Mouse (Mus musculus) forebrain, embryonic 11.5 days (tissue): ENCODE data around the gene Wnt9b. TPM values are rescaled to one million over a fixed set of nuclear protein-coding genes. Genes with fewer than 3 reads are reported as not detected.

Source experiments
- ATAC-seq: fragments of 200-750 bp; cut with Nextera tagmentation; replicated peaks from 2 replicates; pipeline ENCODE4 v1.8.0; 2017; ENCODE audit warnings: moderate TSS enrichment; ENCODE audit not compliant: low FRiP score
- DNase-seq: peaks from one replicate; pipeline ENCODE4 v3.0.0-alpha.2; 2017; ENCODE audit warnings: low spot score
- H3K27ac ChIP-seq: fragments of 300-500 bp; sonication (generic); 2 replicates; pipeline ENCODE4 v1.5.1; 2014; ENCODE audit warnings: low read depth, low read length
- H3K27me3 ChIP-seq: fragments of 300-500 bp; sonication (generic); 2 replicates; pipeline ENCODE4 v1.6.1; 2014; ENCODE audit warnings: mild to moderate bottlenecking, low read length, mixed read lengths; ENCODE audit not compliant: control insufficient read depth, insufficient read depth
- H3K36me3 ChIP-seq: fragments of 300-500 bp; sonication (generic); 2 replicates; pipeline ENCODE4 v1.6.1; 2014; ENCODE audit warnings: mild to moderate bottlenecking, low read length, moderate library complexity, mixed read lengths; ENCODE audit not compliant: control insufficient read depth, insufficient read depth
- H3K4me1 ChIP-seq: fragments of 300-500 bp; sonication (generic); replicated peaks from 2 replicates; pipeline ENCODE4 v1.6.1; 2014; ENCODE audit warnings: low read length, mixed read lengths; ENCODE audit not compliant: control insufficient read depth, insufficient read depth
- H3K4me2 ChIP-seq: fragments of 300-500 bp; sonication (generic); 2 replicates; pipeline ENCODE4 v1.6.1; 2014; ENCODE audit warnings: low read depth, mild to moderate bottlenecking, low read length, moderate library complexity, mixed read lengths; ENCODE audit not compliant: severe bottlenecking
- H3K4me3 ChIP-seq: fragments of 300-500 bp; sonication (generic); 2 replicates; pipeline ENCODE4 v1.5.1; 2014; ENCODE audit warnings: low read depth, low read length
- H3K9ac ChIP-seq: fragments of 300-500 bp; sonication (generic); 2 replicates; pipeline ENCODE4 v1.6.1; 2014; ENCODE audit warnings: low read length
- H3K9me3 ChIP-seq: fragments of 300-500 bp; sonication (generic); 2 replicates; pipeline ENCODE4 v1.6.1; 2016; ENCODE audit warnings: low read length, mixed read lengths; ENCODE audit not compliant: control insufficient read depth
- WGBS: fragments of 180-500 bp; shearing (Covaris S2); extraction: QIAGEN DNeasy Blood & Tissue Kit; methylation state at CpG from one replicate; pipeline ENCODE4 v1.1.7; 2014; 5-methylcytosine and 5-hydroxymethylcytosine counted together
- polyA plus RNA-seq: library from polyadenylated mRNA; unstranded; fragments of >200 nt; fragmentation: Nextera tagmentation; extraction: Ambion mirVana; gene quantifications from 2 replicates; pipeline ENCODE4 v1.2.1, GENCODE M21; 2014

The Wnt9b gene
- polyA plus RNA-seq, 1 experiment from 2014 or later = 0.87 TPM

DNA sequence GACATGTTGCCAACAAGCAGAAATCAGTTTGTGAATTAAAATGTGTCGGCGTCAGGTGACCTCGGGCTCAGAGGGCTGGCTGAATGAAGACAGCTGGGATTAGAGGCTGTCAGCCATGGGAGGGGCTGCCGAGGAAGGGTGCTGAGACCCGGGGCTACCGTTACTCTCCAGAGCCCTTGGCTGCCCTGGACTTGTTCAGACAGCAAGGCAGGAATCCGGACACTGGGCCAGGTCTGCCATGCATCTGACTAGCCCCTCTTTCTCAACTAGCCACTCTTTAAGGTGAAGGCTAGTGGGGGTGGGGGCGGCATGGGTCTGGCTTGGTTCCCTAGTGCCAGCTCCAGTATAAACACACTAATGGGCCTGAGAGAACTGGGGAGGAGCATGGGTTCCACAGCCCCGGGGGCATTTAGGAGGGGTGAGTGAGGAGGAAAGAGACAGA, 27.6 kb downstream of the Wnt9b start:
- no peaks in the 10 kb centered on the region for H3K9me3 ChIP-seq
- no peak overlapping the region for H3K27ac ChIP-seq
- H3K27me3 ChIP-seq = no peaks in the 10 kb centered on the region
- H3K4me1 ChIP-seq = no peaks in the 10 kb centered on the region
- H3K36me3 ChIP-seq = no peaks in the 10 kb centered on the region
- H3K4me2 ChIP-seq = 0 out of 2 replicates have a peak overlapping the region, but pooled peaks have one; percentile 15
- DNase-seq (no peak), ATAC-seq (peak; percentile 42; the same call in 1 of the 2 replicates)
- no peak overlapping the region for H3K4me3 ChIP-seq
- WGBS = 29% methylated on average over 9 of the region's 9 CpGs
- H3K9ac ChIP-seq = no peak overlapping the region

DNA sequence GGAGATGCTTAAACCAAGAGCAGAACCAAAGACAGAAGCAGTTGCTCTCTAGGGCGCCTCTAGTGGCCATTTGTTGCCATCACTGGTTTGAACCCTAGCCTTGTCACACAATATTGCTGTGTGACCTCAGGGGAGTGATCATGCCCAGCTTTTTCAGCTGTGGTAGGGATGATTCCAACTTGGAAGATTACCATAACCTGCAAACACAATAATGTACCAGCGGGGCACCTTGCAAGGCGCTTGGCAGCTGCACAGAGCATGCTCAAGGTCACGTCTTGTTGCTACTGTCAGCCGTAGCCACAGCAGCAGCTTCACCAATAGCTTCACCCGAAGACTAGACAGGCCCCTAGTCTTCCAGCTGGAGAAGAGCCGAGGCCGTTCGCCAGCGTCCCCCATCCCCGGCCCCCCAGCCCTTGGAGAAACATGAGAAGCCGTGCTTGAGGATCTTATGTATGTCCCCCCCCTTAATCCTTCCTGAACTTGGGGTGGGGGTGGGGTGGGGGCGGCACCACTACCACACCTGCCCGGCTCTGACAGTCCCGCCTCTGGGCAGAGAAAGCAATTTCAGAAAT, 28.1 kb downstream of the Wnt9b start:
- H3K4me2 ChIP-seq = 0 out of 2 replicates have a peak overlapping the region, but pooled peaks have one; percentile 15
- ATAC-seq = 0 out of 2 replicates have a peak, but pooled peaks have one; percentile 4
- no peak overlapping the region for H3K4me3 ChIP-seq
- no peaks in the 10 kb centered on the region for H3K36me3 ChIP-seq
- peak; percentile 64 for DNase-seq
- 36% methylated on average over 15 of the region's 15 CpGs for WGBS
- no peaks in the 10 kb centered on the region for H3K4me1 ChIP-seq
- no peaks in the 10 kb centered on the region for H3K27me3 ChIP-seq
- no peak overlapping the region for H3K9ac ChIP-seq
- no peak overlapping the region for H3K27ac ChIP-seq
- no peaks in the 10 kb centered on the region for H3K9me3 ChIP-seq

GRCm38 (mm10) chr11:103719436-103719835, 30.2 kb downstream of the Wnt9b start:
- H3K9ac ChIP-seq = no peak overlapping the region
- H3K27me3 ChIP-seq = no peaks in the 10 kb centered on the region
- no peaks in the 10 kb centered on the region for H3K9me3 ChIP-seq
- no peak overlapping the region for H3K4me2 ChIP-seq
- no peaks in the 10 kb centered on the region for H3K4me1 ChIP-seq
- no peak overlapping the region for H3K4me3 ChIP-seq
- DNase-seq = no peak
- no peak overlapping the region for H3K27ac ChIP-seq
- H3K36me3 ChIP-seq = no peaks in the 10 kb centered on the region
- WGBS = 86% methylated on average over 5 of the region's 5 CpGs
- ATAC-seq = no peak

- Histone ChIP-seq H3K9ac (no peak overlapping the region), H3K27me3 (no peaks in the 10 kb centered on the region), H3K4me1 (no peaks in the 10 kb centered on the region), H3K27ac (no peak overlapping the region), H3K4me3 (no peak overlapping the region), H3K4me2 (no peak overlapping the region), H3K36me3 (no peaks in the 10 kb centered on the region), H3K9me3 (no peaks in the 10 kb centered on the region)
- ATAC-seq (no peak), DNase-seq (no peak)
- 41% methylated on average over 9 of the region's 9 CpGs for WGBS
Measured at GRCm38 (mm10) chr11:103716971-103717370, 32.6 kb downstream of the Wnt9b start.

GRCm38 (mm10) chr11:103714074-103714473, 35.5 kb downstream of the Wnt9b start:
- WGBS = 89% methylated on average over 2 of the region's 2 CpGs

DNA sequence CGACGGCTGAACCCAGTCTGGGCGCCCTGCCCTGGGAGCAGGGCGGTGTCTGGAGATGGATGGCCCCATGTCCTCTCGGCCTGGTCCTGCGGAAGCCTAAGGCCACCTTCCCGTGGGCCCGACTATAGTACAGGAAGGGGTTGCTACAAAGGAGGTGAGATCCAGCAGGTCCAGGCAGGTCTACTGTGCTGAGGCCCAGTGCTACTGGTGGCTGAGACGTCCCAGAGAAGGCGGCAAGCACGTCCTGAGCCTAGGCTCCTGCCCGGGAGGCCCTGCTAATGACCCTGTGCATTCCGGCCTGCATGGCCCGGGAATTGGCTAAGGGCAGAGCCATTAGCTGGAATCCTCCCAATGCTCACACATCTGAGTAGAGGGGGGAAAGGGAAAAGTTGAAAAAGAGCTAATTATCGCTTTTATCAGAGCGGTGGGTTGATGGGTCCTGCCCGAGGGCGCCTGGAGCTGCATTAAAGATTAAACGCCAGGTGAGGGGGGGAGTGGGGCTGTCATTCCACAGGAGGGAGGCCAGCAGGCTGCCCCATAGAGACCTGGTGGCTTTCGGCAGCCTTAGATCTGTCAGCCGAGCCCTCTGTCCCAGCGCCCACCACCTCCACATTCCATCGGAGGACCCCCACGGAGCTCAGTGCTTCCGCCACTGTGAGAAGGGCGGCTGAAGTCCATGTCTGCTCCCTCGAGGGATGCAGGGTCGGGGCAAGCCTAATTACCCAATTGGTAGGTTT, 37.6 kb downstream of the Wnt9b start:
- ATAC-seq (no peak), DNase-seq (no peak)
- Histone ChIP-seq H3K27ac (no peak overlapping the region), H3K9me3 (no peaks in the 10 kb centered on the region), H3K4me3 (no peak overlapping the region), H3K4me2 (no peak overlapping the region), H3K36me3 (no peaks in the 10 kb centered on the region), H3K27me3 (no peaks in the 10 kb centered on the region), H3K4me1 (no peaks in the 10 kb centered on the region), H3K9ac (no peak overlapping the region)
- WGBS = 62% methylated on average over 28 of the region's 28 CpGs

More at GRCm38 (mm10) chr11:103714074-103714473, 35.5 kb downstream of the Wnt9b start:
- DNase-seq (no peak), ATAC-seq (no peak)
- Histone ChIP-seq H3K4me2 (no peak overlapping the region), H3K9ac (no peak overlapping the region), H3K4me3 (no peak overlapping the region), H3K27ac (no peak overlapping the region), H3K4me1 (no peaks in the 10 kb centered on the region), H3K27me3 (no peaks in the 10 kb centered on the region), H3K9me3 (no peaks in the 10 kb centered on the region), H3K36me3 (no peaks in the 10 kb centered on the region)

GRCm38 (mm10) chr11:103709982-103710381, 39.6 kb downstream of the Wnt9b start:
- Histone ChIP-seq H3K27ac (no peak overlapping the region), H3K4me3 (no peak overlapping the region), H3K27me3 (no peaks in the 10 kb centered on the region), H3K4me2 (no peak overlapping the region), H3K9ac (no peak overlapping the region), H3K9me3 (no peaks in the 10 kb centered on the region), H3K36me3 (no peaks in the 10 kb centered on the region), H3K4me1 (no peaks in the 10 kb centered on the region)
- ATAC-seq (no peak), DNase-seq (no peak)
- 92% methylated on average over 1 of the region's 1 CpGs for WGBS

- Histone ChIP-seq H3K27me3 (no peaks in the 10 kb centered on the region), H3K4me3 (no peak overlapping the region), H3K4me1 (no peaks in the 10 kb centered on the region), H3K27ac (no peak overlapping the region), H3K4me2 (no peak overlapping the region), H3K36me3 (no peaks in the 10 kb centered on the region), H3K9me3 (no peaks in the 10 kb centered on the region), H3K9ac (no peak overlapping the region)
- DNase-seq (no peak), ATAC-seq (no peak)
- WGBS = 52% methylated on average over 8 of the region's 8 CpGs
Measured at GRCm38 (mm10) chr11:103707005-103707404, 42.6 kb downstream of the Wnt9b start.
